Mouse (Mus musculus) ES-Bruce4 (cell line): ENCODE measurements around the gene Myo9b. TPM values are rescaled to one million over a fixed set of nuclear protein-coding genes. Genes with fewer than 3 reads are reported as not detected.
"Not testable (repeated sequence)": the region's sequence is repeated elsewhere in the genome, so short reads cannot be mapped to it uniquely, and the experiment has no call there.

Experiments
- H3K27ac ChIP-seq: 2 replicates; pipeline ENCODE4 v1.5.1; 2012; ENCODE audit warnings: low read length, inconsistent platforms; ENCODE audit not compliant: insufficient read depth
- H3K27me3 ChIP-seq: 2 replicates; pipeline ENCODE4 v1.6.1; 2012; ENCODE audit warnings: mild to moderate bottlenecking, low read length, inconsistent platforms; ENCODE audit not compliant: control insufficient read depth, poor library complexity, insufficient read depth, severe bottlenecking
- H3K36me3 ChIP-seq: 2 replicates; pipeline ENCODE4 v1.6.1; 2012; ENCODE audit warnings: inconsistent platforms, mild to moderate bottlenecking, low read length, moderate library complexity; ENCODE audit not compliant: control insufficient read depth, poor library complexity, insufficient read depth, severe bottlenecking
- H3K4me1 ChIP-seq: one replicate; pipeline ENCODE4 v1.8.1; 2011; ENCODE audit warnings: low read length; ENCODE audit not compliant: control insufficient read depth, insufficient read depth
- H3K4me3 ChIP-seq: 2 replicates; pipeline ENCODE4 v1.5.1; 2011; ENCODE audit warnings: low read depth, mild to moderate bottlenecking, low read length
- H3K9ac ChIP-seq: 2 replicates; pipeline ENCODE4 v1.6.1; 2012; ENCODE audit warnings: low read depth, mild to moderate bottlenecking, inconsistent platforms; ENCODE audit not compliant: poor library complexity, severe bottlenecking
- H3K9me3 ChIP-seq: replicated peaks from 2 replicates; pipeline ENCODE4 v1.6.1; 2012; ENCODE audit warnings: mild to moderate bottlenecking, low read length, inconsistent platforms; ENCODE audit not compliant: control insufficient read depth, poor library complexity, insufficient read depth, severe bottlenecking
- CTCF ChIP-seq: IDR thresholded peaks from one replicate; pipeline ENCODE4 v1.8.1; 2011; ENCODE audit warnings: low read depth, low read length
- EP300 ChIP-seq: IDR thresholded peaks from 2 replicates; pipeline ENCODE4 v1.6.1; 2011; ENCODE audit warnings: low read depth, low read length; ENCODE audit not compliant: insufficient read depth
- POLR2A ChIP-seq: IDR thresholded peaks from one replicate; pipeline ENCODE4 v1.8.1; 2011; ENCODE audit warnings: low read length; ENCODE audit not compliant: insufficient read depth
- polyA plus RNA-seq: library from polyadenylated mRNA; stranded (reverse); fragments of >200 nt; gene quantifications from 2 replicates; pipeline ENCODE4 v1.2.4, GENCODE M21; 2011; ENCODE audit warnings: low read depth; ENCODE audit not compliant: missing spikeins, insufficient read depth, insufficient read length

Myo9b gene
- polyA plus RNA-seq, 1 experiment: 37.3 TPM

GRCm38 (mm10) chr8:71313951-71314350, 41.4 kb downstream of the Myo9b start:
- no peak for TF ChIP-seq EP300
- TF ChIP-seq CTCF: no peak
- no peak for TF ChIP-seq POLR2A
- no peaks in the 10 kb centered on the region for H3K4me1 ChIP-seq
- H3K9ac ChIP-seq: no peak overlapping the region
- no peaks in the 10 kb centered on the region for H3K36me3 ChIP-seq
- no peaks in the 10 kb centered on the region for H3K27me3 ChIP-seq
- H3K4me3 ChIP-seq: no peak overlapping the region
- no peak overlapping the region for H3K27ac ChIP-seq
- no peaks in the 10 kb centered on the region for H3K9me3 ChIP-seq

- no peaks in the 10 kb centered on the region for H3K27me3 ChIP-seq
- no peaks in the 10 kb centered on the region for H3K4me1 ChIP-seq
- H3K27ac ChIP-seq: no peak overlapping the region
- no peaks in the 10 kb centered on the region for H3K9me3 ChIP-seq
- no peaks in the 10 kb centered on the region for H3K36me3 ChIP-seq
- no peak overlapping the region for H3K4me3 ChIP-seq
- no peak overlapping the region for H3K9ac ChIP-seq
- TF ChIP-seq POLR2A: no peak
- TF ChIP-seq EP300: no peak
- TF ChIP-seq CTCF: no peak
These were observed 43.5 kb downstream of the Myo9b start for GRCm38 (mm10) chr8:71315972-71316371.

- no peaks in the 10 kb centered on the region for H3K36me3 ChIP-seq
- H3K9me3 ChIP-seq: no peaks in the 10 kb centered on the region
- TF ChIP-seq POLR2A: no peak
- TF ChIP-seq EP300: no peak
- TF ChIP-seq CTCF: no peak
- H3K9ac ChIP-seq: no peak overlapping the region
- no peaks in the 10 kb centered on the region for H3K27me3 ChIP-seq
- no peak overlapping the region for H3K4me3 ChIP-seq
- H3K27ac ChIP-seq: no peak overlapping the region
- no peaks in the 10 kb centered on the region for H3K4me1 ChIP-seq
These were observed 44.0 kb downstream of the Myo9b start for GRCm38 (mm10) chr8:71316486-71317031.

GRCm38 (mm10) chr8:71318610-71319009, 46.1 kb downstream of the Myo9b start:
- not testable (repeated sequence) for H3K9ac ChIP-seq, H3K4me1 ChIP-seq, H3K4me3 ChIP-seq, H3K36me3 ChIP-seq, H3K27me3 ChIP-seq, H3K27ac ChIP-seq, H3K9me3 ChIP-seq

GRCm38 (mm10) chr8:71319760-71320159, 47.2 kb downstream of the Myo9b start:
- not testable (repeated sequence) for H3K9ac ChIP-seq, H3K27ac ChIP-seq, H3K4me1 ChIP-seq, H3K36me3 ChIP-seq, H3K9me3 ChIP-seq, H3K27me3 ChIP-seq, H3K4me3 ChIP-seq

- Histone ChIP-seq H3K27ac (no peak overlapping the region), H3K9ac (no peak overlapping the region), H3K27me3 (no peaks in the 10 kb centered on the region), H3K4me3 (no peak overlapping the region), H3K36me3 (peaks cover 13% of the 10 kb centered on the region), H3K9me3 (no peaks in the 10 kb centered on the region), H3K4me1 (no peaks in the 10 kb centered on the region)
- TF ChIP-seq EP300: no peak
- no peak for TF ChIP-seq POLR2A
- no peak for TF ChIP-seq CTCF
These were observed 50.4 kb downstream of the Myo9b start for GRCm38 (mm10) chr8:71322939-71323338.
